Mouse (Mus musculus) heart, postnatal 0 days (tissue): ENCODE data around the gene Nfil3. TPM values are rescaled to one million over a fixed set of nuclear protein-coding genes. Genes with fewer than 3 reads are reported as not detected.

Experiments used
- ATAC-seq: fragments of 200-750 bp; cut with Nextera tagmentation; 2 replicates; pipeline ENCODE4 v1.8.0; 2017; ENCODE audit warnings: low read depth, moderate number of reproducible peaks, moderate library complexity; ENCODE audit not compliant: insufficient read depth
- DNase-seq: peaks from one replicate; pipeline ENCODE4 v3.0.0-alpha.2; 2016; ENCODE audit warnings: low spot score
- H3K27ac ChIP-seq: fragments of 300-500 bp; sonication (generic); 2 replicates; pipeline ENCODE4 v1.5.1; 2014; ENCODE audit warnings: low read depth, mild to moderate bottlenecking
- H3K27me3 ChIP-seq: fragments of 300-500 bp; sonication (generic); 2 replicates; pipeline ENCODE4 v1.6.1; 2014; ENCODE audit warnings: low read length, mixed read lengths; ENCODE audit not compliant: control insufficient read depth, insufficient read depth
- H3K36me3 ChIP-seq: fragments of 300-500 bp; sonication (generic); replicated peaks from 2 replicates; pipeline ENCODE4 v1.6.1; 2014; ENCODE audit warnings: low read length, mixed read lengths; ENCODE audit not compliant: control insufficient read depth, insufficient read depth
- H3K4me1 ChIP-seq: fragments of 300-500 bp; sonication (generic); 2 replicates; pipeline ENCODE4 v1.6.1; 2014; ENCODE audit warnings: antibody characterized with exemption; ENCODE audit not compliant: control insufficient read depth, insufficient read depth
- H3K4me2 ChIP-seq: fragments of 300-500 bp; sonication (generic); 2 replicates; pipeline ENCODE4 v1.6.1; 2014; ENCODE audit warnings: low read depth, mild to moderate bottlenecking, low read length, moderate library complexity
- H3K4me3 ChIP-seq: fragments of 300-500 bp; sonication (generic); 2 replicates; pipeline ENCODE4 v1.5.1; 2014; ENCODE audit warnings: low read depth, low read length
- H3K9ac ChIP-seq: fragments of 300-500 bp; sonication (generic); replicated peaks from 2 replicates; pipeline ENCODE4 v1.6.1; 2014; ENCODE audit warnings: low read depth, low read length, mixed read lengths
- H3K9me3 ChIP-seq: fragments of 300-500 bp; sonication (generic); replicated peaks from 2 replicates; pipeline ENCODE4 v1.6.1; 2016; ENCODE audit warnings: low read length; ENCODE audit not compliant: control insufficient read depth
- CTCF ChIP-seq: IDR thresholded peaks from 2 replicates; pipeline ENCODE4 v1.5.1; 2016; ENCODE audit warnings: antibody characterized with exemption, control low read depth, low read depth
- EP300 ChIP-seq: IDR thresholded peaks from 2 replicates; pipeline ENCODE4 v1.6.1; 2016; ENCODE audit warnings: antibody characterized with exemption, low read depth
- WGBS: fragments of 180-500 bp; shearing (Covaris S2); extraction: QIAGEN DNeasy Blood & Tissue Kit; methylation state at CpG from one replicate; pipeline ENCODE4 v1.1.7; 2014; 5-methylcytosine and 5-hydroxymethylcytosine counted together
- polyA plus RNA-seq: library from polyadenylated mRNA; unstranded; fragments of >200 nt; fragmentation: Nextera tagmentation; extraction: Ambion mirVana; gene quantifications from 2 replicates; pipeline ENCODE4 v1.2.1, GENCODE M21; 2015
- total RNA-seq: library from RNA; depleted of rRNA; stranded (reverse); fragments of >200 nt; gene quantifications from 2 replicates; pipeline ENCODE4 v1.2.3, GENCODE M21; 2014; ENCODE audit warnings: low replicate concordance

Gene Nfil3
- total and polyA plus RNA-seq, 2 experiments from 2014 or later = 16.5 to 20.0 TPM

GRCm38 (mm10) chr13:52970876-52971275 lies 10.0 kb downstream of the Nfil3 start:
- Histone ChIP-seq H3K4me1 (peaks cover 25% of the 10 kb centered on the region), H3K4me2 (no peak overlapping the region), H3K27ac (no peak overlapping the region), H3K36me3 (peaks cover 31% of the 10 kb centered on the region), H3K9ac (no peak overlapping the region), H3K9me3 (no peaks in the 10 kb centered on the region), H3K4me3 (no peak overlapping the region), H3K27me3 (no peaks in the 10 kb centered on the region)
- no peak for DNase-seq
- no peak for TF ChIP-seq CTCF
- no peak for TF ChIP-seq EP300
- ATAC-seq = no peak
- 50% methylated on average over 6 of the region's 6 CpGs for WGBS

GRCm38 (mm10) chr13:52962922-52963321 lies 18.0 kb downstream of the Nfil3 start:
- no peaks in the 10 kb centered on the region for H3K4me1 ChIP-seq
- H3K9me3 ChIP-seq = no peaks in the 10 kb centered on the region
- TF ChIP-seq EP300 (no peak), CTCF (no peak)
- no peak overlapping the region for H3K27ac ChIP-seq
- DNase-seq (no peak), ATAC-seq (no peak)
- 79% methylated on average over 4 of the region's 4 CpGs for WGBS
- H3K27me3 ChIP-seq = no peaks in the 10 kb centered on the region
- H3K4me2 ChIP-seq = no peak overlapping the region
- H3K4me3 ChIP-seq = no peak overlapping the region
- H3K9ac ChIP-seq = no peak overlapping the region
- peaks cover 36% of the 10 kb centered on the region for H3K36me3 ChIP-seq

- Histone ChIP-seq H3K4me2 (no peak overlapping the region), H3K27me3 (no peaks in the 10 kb centered on the region), H3K36me3 (peaks cover 30% of the 10 kb centered on the region), H3K9me3 (no peaks in the 10 kb centered on the region), H3K27ac (no peak overlapping the region), H3K4me1 (no peaks in the 10 kb centered on the region), H3K9ac (no peak overlapping the region), H3K4me3 (no peak overlapping the region)
- TF ChIP-seq CTCF (no peak), EP300 (no peak)
- ATAC-seq (no peak), DNase-seq (no peak)
- 78% methylated on average over 6 of the region's 6 CpGs for WGBS
Observed at GRCm38 (mm10) chr13:52962361-52962760, 18.5 kb downstream of the Nfil3 start.

- Histone ChIP-seq H3K27me3 (no peaks in the 10 kb centered on the region), H3K36me3 (no peaks in the 10 kb centered on the region), H3K4me2 (no peak overlapping the region), H3K27ac (no peak overlapping the region), H3K9ac (no peak overlapping the region), H3K4me1 (no peaks in the 10 kb centered on the region), H3K4me3 (no peak overlapping the region), H3K9me3 (no peaks in the 10 kb centered on the region)
- WGBS = 81% methylated on average over 6 of the region's 6 CpGs
- no peak for ATAC-seq
- no peak for TF ChIP-seq EP300
- no peak for TF ChIP-seq CTCF
- DNase-seq = no peak
Observed at GRCm38 (mm10) chr13:52953779-52954553, 26.9 kb downstream of the Nfil3 start.

- DNase-seq = no peak
- 79% methylated on average over 3 of the region's 3 CpGs for WGBS
- no peaks in the 10 kb centered on the region for H3K4me1 ChIP-seq
- H3K27ac ChIP-seq = no peak overlapping the region
- no peak for ATAC-seq
- H3K9me3 ChIP-seq = no peaks in the 10 kb centered on the region
- TF ChIP-seq CTCF (no peak), EP300 (no peak)
- no peak overlapping the region for H3K9ac ChIP-seq
- H3K36me3 ChIP-seq = no peaks in the 10 kb centered on the region
- no peaks in the 10 kb centered on the region for H3K27me3 ChIP-seq
- H3K4me3 ChIP-seq = no peak overlapping the region
- H3K4me2 ChIP-seq = no peak overlapping the region
Observed at GRCm38 (mm10) chr13:52949211-52949610, 31.7 kb downstream of the Nfil3 start.

- Histone ChIP-seq H3K4me1 (peaks cover 4% of the 10 kb centered on the region; the same call in 1 of the 2 replicates), H3K9ac (no peak overlapping the region), H3K4me2 (no peak overlapping the region), H3K9me3 (no peaks in the 10 kb centered on the region), H3K36me3 (no peaks in the 10 kb centered on the region), H3K4me3 (no peak overlapping the region), H3K27me3 (no peaks in the 10 kb centered on the region), H3K27ac (no peak overlapping the region)
- 82% methylated on average over 4 of the region's 4 CpGs for WGBS
- TF ChIP-seq CTCF (no peak), EP300 (no peak)
- no peak for DNase-seq
- ATAC-seq = no peak
Observed at GRCm38 (mm10) chr13:52947545-52947944, 33.3 kb downstream of the Nfil3 start.
